Mouse (Mus musculus) heart, postnatal 4 days (tissue): Measurements from ENCODE around the gene Tmem59l. TPM values are rescaled to one million over a fixed set of nuclear protein-coding genes. Genes with fewer than 3 reads are reported as not detected.
"Not testable (repeated sequence)": the region's sequence is repeated elsewhere in the genome, so short reads cannot be mapped to it uniquely, and the experiment has no call there.

Experiments used
- DNase-seq: peaks from one replicate; pipeline ENCODE4 v3.0.0; 2021
- total RNA-seq, 2 experiments: library from RNA; stranded (reverse); gene quantifications; 2 replicates each; pipeline ENCODE4 v1.2.3; 2021

Gene Tmem59l
- not detected for total RNA-seq

GRCm38 (mm10) chr8:70486941-70487520, at the start of gene Tmem59l:
TSS of gene Tmem59l (minus strand) at chr8:70487358.
- DNase-seq = peak; percentile 5

GRCm38 (mm10) chr8:70535701-70536100, 48.5 kb upstream of the Tmem59l start:
- DNase-seq = no peak

GRCm38 (mm10) chr8:70535221-70535620, 48.1 kb upstream of the Tmem59l start:
- no peak for DNase-seq

GRCm38 (mm10) chr8:70534281-70534680, 47.1 kb upstream of the Tmem59l start:
- no peak for DNase-seq

GRCm38 (mm10) chr8:70530314-70530713, 43.2 kb upstream of the Tmem59l start:
- DNase-seq = no peak

GRCm38 (mm10) chr8:70529741-70530161, 42.6 kb upstream of the Tmem59l start:
- DNase-seq = no peak

GRCm38 (mm10) chr8:70529299-70529698, 42.1 kb upstream of the Tmem59l start:
- DNase-seq = no peak

GRCm38 (mm10) chr8:70528182-70528797, 41.1 kb upstream of the Tmem59l start:
- DNase-seq = no peak

- peak; percentile 99 for DNase-seq
These were observed 40.5 kb upstream of the Tmem59l start, which contains the start of the genes Fkbp8 and Kxd1 for GRCm38 (mm10) chr8:70527512-70528181. TSS of gene Fkbp8 (plus strand) at chr8:70527724. TSS of gene Kxd1 (minus strand) at chr8:70527956.

- DNase-seq = no peak
These were observed 40.0 kb upstream of the Tmem59l start for GRCm38 (mm10) chr8:70527111-70527511.

- DNase-seq = peak; percentile 96
These were observed 35.6 kb upstream of the Tmem59l start for GRCm38 (mm10) chr8:70522592-70523403.

- no peak for DNase-seq
These were observed 32.4 kb upstream of the Tmem59l start for GRCm38 (mm10) chr8:70519606-70520005.

- no peak for DNase-seq
These were observed 31.9 kb upstream of the Tmem59l start for GRCm38 (mm10) chr8:70519043-70519442.

- no peak for DNase-seq
These were observed 30.9 kb upstream of the Tmem59l start for GRCm38 (mm10) chr8:70517940-70518643.

- DNase-seq = no peak
These were observed 26.3 kb upstream of the Tmem59l start for GRCm38 (mm10) chr8:70513441-70513840.

- no peak for DNase-seq
These were observed 25.2 kb upstream of the Tmem59l start for GRCm38 (mm10) chr8:70512253-70512903.

GRCm38 (mm10) chr8:70511770-70512169, 24.6 kb upstream of the Tmem59l start:
- no peak for DNase-seq

- not testable (repeated sequence) for DNase-seq
These were observed 24.0 kb upstream of the Tmem59l start for GRCm38 (mm10) chr8:70511174-70511573.

- DNase-seq = peak; percentile 98
These were observed 23.2 kb upstream of the Tmem59l start, which contains the start of gene Uba52 for GRCm38 (mm10) chr8:70510228-70510915. TSS of gene Uba52 (minus strand) at chr8:70510801.

- DNase-seq = no peak
These were observed 22.3 kb upstream of the Tmem59l start for GRCm38 (mm10) chr8:70509281-70509952.
